Mouse (Mus musculus): ENCODE measurements at regions not wholly inside any gene's neighbourhood (a gene's known extent, or its start where the extent isn't known, plus 50 kb on each side); places are given as distances from the start of the nearest gene placed in this dataset.

DNA sequence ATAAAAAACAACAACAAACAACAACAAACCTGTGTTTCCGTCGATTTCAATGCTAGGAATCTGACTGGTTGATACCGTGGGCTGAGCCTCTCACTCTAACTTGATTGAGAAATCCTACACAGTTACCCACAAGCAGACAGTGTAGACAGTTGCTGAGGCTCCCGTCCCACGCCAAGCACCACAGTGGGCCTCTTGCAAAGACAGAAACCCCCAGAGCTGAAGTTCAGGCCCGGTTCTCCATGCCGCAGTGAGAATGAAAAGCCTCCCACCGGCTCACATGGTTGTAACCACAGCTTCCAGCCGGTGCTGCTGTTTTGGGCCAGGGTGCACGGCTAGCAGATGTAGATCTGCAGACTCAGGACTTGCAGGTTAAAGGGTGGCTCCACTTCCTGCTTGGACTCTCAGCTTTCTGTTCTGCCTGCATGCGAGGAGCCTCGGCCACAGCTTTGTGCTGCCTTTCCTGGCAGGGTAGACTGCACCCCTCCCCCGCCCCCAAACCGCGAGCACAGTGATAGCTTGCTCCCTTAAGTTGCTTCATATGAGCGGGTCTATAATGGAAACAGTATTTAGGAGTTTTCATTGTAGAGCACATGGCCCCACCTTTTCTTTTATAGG, 133.6 kb upstream of the Zfp64 start:
- no peak for TF ChIP-seq CTCF (IDR thresholded peaks at IDR 0.05; ENCODE audit: insufficient read depth, low read depth, low read length)
- TF ChIP-seq POLR2A (IDR thresholded peaks at IDR 0.05; ENCODE audit: insufficient read depth, low read depth, low read length): no peak
- 85% methylated on average over 16 of the region's 16 CpGs for WGBS

DNA sequence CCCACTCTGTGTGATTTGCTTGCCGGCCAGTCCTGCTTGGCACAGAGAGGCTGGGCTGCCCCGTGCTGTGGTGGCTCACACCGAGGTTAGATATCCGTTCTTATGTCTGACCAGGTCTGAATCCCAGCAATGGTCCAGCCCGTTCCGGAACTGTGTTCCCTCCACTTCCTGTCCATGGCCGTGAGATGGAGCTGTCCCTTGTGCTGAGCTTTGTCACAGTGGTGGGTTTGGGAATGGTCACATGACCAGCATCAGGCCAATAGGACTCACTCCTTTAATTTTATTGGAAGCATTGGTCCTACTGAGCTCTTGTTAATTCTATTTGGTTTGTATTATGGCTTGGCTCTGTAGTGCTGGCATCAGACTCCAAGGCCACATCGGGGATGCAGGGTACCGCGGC, 132.9 kb upstream of the Zfp64 start:
- H3K27ac ChIP-seq (ENCODE audit: insufficient read depth, low read depth, low read length): no peak overlapping the region

More for the DNA sequence above, 133.6 kb upstream of the Zfp64 start:
- H3K4me3 ChIP-seq (ENCODE audit: insufficient read depth, low read depth, low read length): no peak overlapping the region
- no peak overlapping the region for H3K27ac ChIP-seq (ENCODE audit: insufficient read depth, low read depth, low read length)
- H3K4me1 ChIP-seq (ENCODE audit: control insufficient read depth, insufficient read depth, low read length): no peaks in the 10 kb centered on the region

DNA sequence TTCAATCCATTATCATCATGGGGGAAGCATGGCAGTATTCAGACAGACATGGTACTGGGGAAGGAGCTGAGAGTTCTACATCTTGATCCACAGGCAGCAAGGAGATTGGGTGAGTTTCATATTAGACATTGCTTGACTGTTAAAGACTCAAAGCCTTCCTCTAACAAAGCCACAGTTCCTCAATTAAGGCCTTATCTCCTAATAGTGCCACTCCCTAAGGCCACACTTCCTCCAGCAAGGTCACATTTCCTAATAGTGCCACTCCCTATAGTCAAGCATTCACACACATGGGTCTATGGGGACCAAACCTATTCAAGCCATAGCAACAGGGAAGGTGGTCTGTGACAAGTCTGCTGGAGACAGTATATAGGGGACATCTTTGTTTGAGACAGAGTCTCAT, 115.9 kb upstream of the Zfp64 start:
- Histone ChIP-seq H3K4me1 (ENCODE audit: control insufficient read depth, insufficient read depth, low read length) (no peaks in the 10 kb centered on the region), H3K27ac (ENCODE audit: insufficient read depth, low read depth, low read length) (no peak overlapping the region), H3K4me3 (ENCODE audit: insufficient read depth, low read depth, low read length) (no peak overlapping the region)
- no peak for TF ChIP-seq POLR2A (IDR thresholded peaks at IDR 0.05; ENCODE audit: insufficient read depth, low read depth, low read length)
- TF ChIP-seq CTCF (IDR thresholded peaks at IDR 0.05; ENCODE audit: insufficient read depth, low read depth, low read length): no peak

More for the DNA sequence above, 132.9 kb upstream of the Zfp64 start:
- 95% methylated on average over 10 of the region's 10 CpGs for WGBS
- Histone ChIP-seq H3K4me3 (ENCODE audit: insufficient read depth, low read depth, low read length) (no peak overlapping the region), H3K4me1 (ENCODE audit: control insufficient read depth, insufficient read depth, low read length) (no peaks in the 10 kb centered on the region)
- TF ChIP-seq POLR2A (IDR thresholded peaks at IDR 0.05; ENCODE audit: insufficient read depth, low read depth, low read length) (no peak), CTCF (IDR thresholded peaks at IDR 0.05; ENCODE audit: insufficient read depth, low read depth, low read length) (no peak)

DNA sequence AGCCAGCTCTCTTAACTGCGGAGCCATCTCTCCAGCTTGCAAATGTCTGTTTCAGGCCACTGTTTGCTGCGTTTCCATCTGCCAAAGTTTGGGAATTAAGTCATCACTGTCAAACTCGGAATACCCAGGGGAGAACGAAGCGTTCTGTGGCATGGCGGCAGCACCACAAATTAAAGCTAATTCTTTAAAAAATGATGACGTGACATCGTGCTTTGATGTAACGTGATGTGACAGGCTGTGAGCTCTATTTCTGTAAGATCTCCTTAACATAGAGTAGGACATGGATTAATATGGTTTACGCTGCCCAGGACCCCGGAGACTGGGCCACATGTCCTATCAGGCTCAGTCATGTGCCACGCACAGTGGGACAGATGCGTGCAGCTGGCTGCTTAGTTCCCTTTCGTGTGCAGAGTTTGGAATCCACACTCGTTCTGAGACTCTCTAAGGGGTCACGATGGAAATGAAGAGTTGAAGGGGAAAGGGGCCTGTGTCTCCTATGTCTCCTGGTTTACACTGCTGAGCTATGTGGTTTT, 109.8 kb upstream of the Zfp64 start:
- Histone ChIP-seq H3K4me3 (ENCODE audit: insufficient read depth, low read depth, low read length) (no peak overlapping the region), H3K4me1 (ENCODE audit: control insufficient read depth, insufficient read depth, low read length) (no peaks in the 10 kb centered on the region), H3K27ac (ENCODE audit: insufficient read depth, low read depth, low read length) (no peak overlapping the region)
- no peak for TF ChIP-seq CTCF (IDR thresholded peaks at IDR 0.05; ENCODE audit: insufficient read depth, low read depth, low read length)
- TF ChIP-seq POLR2A (IDR thresholded peaks at IDR 0.05; ENCODE audit: insufficient read depth, low read depth, low read length): no peak
- 95% methylated on average over 16 of the region's 16 CpGs for WGBS

DNA sequence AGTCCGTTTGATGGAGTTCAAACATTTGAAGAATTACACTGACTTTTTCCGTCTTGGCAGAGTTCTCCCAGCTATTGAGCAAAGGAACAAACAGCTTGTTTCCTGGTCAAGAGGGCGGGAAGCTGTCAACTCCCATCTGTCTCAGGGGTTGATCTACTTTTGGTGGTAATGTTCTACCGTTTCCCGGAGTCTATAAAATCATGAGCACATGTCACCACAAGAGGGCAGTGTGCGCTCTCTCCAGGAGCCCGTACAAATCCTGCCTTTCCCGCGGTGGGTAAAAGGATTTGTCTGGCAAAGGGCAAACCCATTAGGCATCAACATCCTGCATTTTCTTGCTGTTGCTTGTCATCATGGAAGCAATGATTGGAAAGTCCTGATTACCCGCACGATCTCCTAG, 106.1 kb upstream of the Zfp64 start:
- H3K27ac ChIP-seq (ENCODE audit: insufficient read depth, low read depth, low read length): no peak overlapping the region
- H3K4me1 ChIP-seq (ENCODE audit: control insufficient read depth, insufficient read depth, low read length): no peaks in the 10 kb centered on the region
- no peak overlapping the region for H3K4me3 ChIP-seq (ENCODE audit: insufficient read depth, low read depth, low read length)
- TF ChIP-seq CTCF (IDR thresholded peaks at IDR 0.05; ENCODE audit: insufficient read depth, low read depth, low read length) (peak; percentile 59), POLR2A (IDR thresholded peaks at IDR 0.05; ENCODE audit: insufficient read depth, low read depth, low read length) (no peak)
- 7% methylated on average over 11 of the region's 11 CpGs for WGBS

DNA sequence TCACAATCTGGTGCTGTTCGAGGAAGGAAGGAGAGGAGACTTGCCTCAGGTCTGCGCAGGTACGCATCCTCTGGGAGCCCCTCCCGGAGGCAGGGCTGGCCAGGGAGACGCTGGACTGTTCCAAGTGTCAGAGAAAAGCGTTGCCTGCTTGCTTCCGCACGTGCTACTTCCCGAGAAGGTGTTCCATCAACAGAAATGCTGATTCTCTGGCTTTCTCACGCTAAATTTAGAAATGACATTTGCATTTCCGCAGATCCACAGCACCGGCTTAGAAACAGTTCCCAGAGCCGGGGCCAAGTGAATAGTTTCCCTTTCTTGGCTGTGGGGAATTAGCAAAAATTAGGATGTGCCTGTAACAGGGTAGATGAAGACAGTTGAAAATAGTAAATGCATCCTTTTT, 105.1 kb upstream of the Zfp64 start:
- Histone ChIP-seq H3K27ac (ENCODE audit: insufficient read depth, low read depth, low read length) (no peak overlapping the region), H3K4me1 (ENCODE audit: control insufficient read depth, insufficient read depth, low read length) (no peaks in the 10 kb centered on the region), H3K4me3 (ENCODE audit: insufficient read depth, low read depth, low read length) (no peak overlapping the region)
- WGBS: 41% methylated on average over 13 of the region's 13 CpGs
- TF ChIP-seq POLR2A (IDR thresholded peaks at IDR 0.05; ENCODE audit: insufficient read depth, low read depth, low read length) (no peak), CTCF (IDR thresholded peaks at IDR 0.05; ENCODE audit: insufficient read depth, low read depth, low read length) (no peak)

DNA sequence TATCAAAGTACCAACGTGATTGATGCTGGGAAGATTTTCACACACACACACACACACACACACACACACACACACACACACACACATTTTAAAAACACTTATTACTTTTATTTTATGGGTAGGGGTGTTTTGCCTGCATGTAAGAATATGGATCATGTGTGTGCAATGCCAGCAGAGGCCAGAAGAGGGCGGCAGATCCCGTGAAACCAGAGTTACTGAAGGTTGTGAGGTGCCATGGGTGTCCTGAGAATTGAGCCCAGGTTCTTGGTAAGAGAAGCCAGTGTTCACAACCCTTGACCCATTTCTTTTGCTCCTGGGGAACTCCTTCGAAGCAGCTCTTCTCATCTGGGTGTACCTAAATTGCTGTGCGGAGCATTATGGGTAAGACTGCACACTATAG, 102.4 kb upstream of the Zfp64 start:
- 81% methylated on average over 5 of the region's 5 CpGs for WGBS

DNA sequence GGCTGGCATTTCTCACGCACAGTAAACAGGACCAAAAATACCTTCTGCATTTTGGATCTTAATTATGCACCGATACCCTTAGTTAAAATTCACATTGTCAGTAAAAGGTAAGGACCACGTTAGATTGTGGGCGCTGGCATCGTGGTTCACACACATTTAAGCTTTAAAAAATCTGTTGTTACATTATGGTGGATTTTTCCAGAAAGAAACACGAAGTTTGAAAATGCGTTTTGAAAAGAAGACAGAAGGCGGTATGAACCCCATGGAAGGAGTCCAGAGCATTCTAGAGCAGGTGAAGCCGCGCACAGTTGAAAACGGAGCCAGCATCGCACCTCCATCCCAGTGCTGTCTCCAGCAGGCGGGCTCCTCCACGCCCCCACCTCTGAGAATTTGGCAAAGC, 94.6 kb upstream of the Zfp64 start:
- Histone ChIP-seq H3K4me3 (ENCODE audit: insufficient read depth, low read depth, low read length) (no peak overlapping the region), H3K27ac (ENCODE audit: insufficient read depth, low read depth, low read length) (no peak overlapping the region), H3K4me1 (ENCODE audit: control insufficient read depth, insufficient read depth, low read length) (no peaks in the 10 kb centered on the region)
- no peak for TF ChIP-seq CTCF (IDR thresholded peaks at IDR 0.05; ENCODE audit: insufficient read depth, low read depth, low read length)
- TF ChIP-seq POLR2A (IDR thresholded peaks at IDR 0.05; ENCODE audit: insufficient read depth, low read depth, low read length): no peak
- 86% methylated on average over 14 of the region's 14 CpGs for WGBS

More for the DNA sequence above, 102.4 kb upstream of the Zfp64 start:
- no peaks in the 10 kb centered on the region for H3K4me1 ChIP-seq (ENCODE audit: control insufficient read depth, insufficient read depth, low read length)
- H3K4me3 ChIP-seq (ENCODE audit: insufficient read depth, low read depth, low read length): no peak overlapping the region
- no peak overlapping the region for H3K27ac ChIP-seq (ENCODE audit: insufficient read depth, low read depth, low read length)
- TF ChIP-seq CTCF (IDR thresholded peaks at IDR 0.05; ENCODE audit: insufficient read depth, low read depth, low read length) (0 out of 2 replicates have a peak, but pooled peaks have one; percentile 19), POLR2A (IDR thresholded peaks at IDR 0.05; ENCODE audit: insufficient read depth, low read depth, low read length) (no peak)

DNA sequence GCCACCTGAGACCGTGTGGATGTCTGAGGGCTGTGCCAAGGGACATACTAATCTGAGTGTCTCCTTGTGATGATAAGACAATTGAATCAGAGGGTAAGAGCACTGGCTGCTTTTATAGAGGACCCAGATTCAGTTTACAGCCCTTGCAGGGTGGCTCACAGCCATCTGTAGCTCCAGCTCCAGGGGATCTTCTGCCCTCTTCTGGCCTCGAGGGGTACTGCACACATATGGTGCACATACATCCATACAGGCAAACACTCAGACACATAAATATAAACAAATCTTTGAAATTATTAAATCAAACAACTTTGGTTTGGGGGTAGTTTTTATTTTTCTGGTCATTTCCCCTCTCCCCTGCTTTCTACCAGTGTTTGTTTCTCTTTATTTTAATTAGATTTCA, 86.4 kb upstream of the Zfp64 start:
- Histone ChIP-seq H3K4me1 (ENCODE audit: control insufficient read depth, insufficient read depth, low read length) (no peaks in the 10 kb centered on the region), H3K27ac (ENCODE audit: insufficient read depth, low read depth, low read length) (no peak overlapping the region), H3K4me3 (ENCODE audit: insufficient read depth, low read depth, low read length) (no peak overlapping the region)
- TF ChIP-seq CTCF (IDR thresholded peaks at IDR 0.05; ENCODE audit: insufficient read depth, low read depth, low read length): no peak
- TF ChIP-seq POLR2A (IDR thresholded peaks at IDR 0.05; ENCODE audit: insufficient read depth, low read depth, low read length): no peak
- 78% methylated on average over 2 of the region's 2 CpGs for WGBS

All from olfactory bulb, adult 2 months (tissue).